Mouse (Mus musculus) inflammation-experienced regulatory T-cells (primary cell): ENCODE results near the gene Atp2b1. TPM values are rescaled to one million over a fixed set of nuclear protein-coding genes. Genes with fewer than 3 reads are reported as not detected.

Experiments used
- polyA plus RNA-seq, 2 experiments: library from polyadenylated mRNA; unstranded; fragments of 100-300 nt; shearing (Covaris generic); gene quantifications; one replicate each; pipeline ENCODE4 v1.2.1; 2017

Gene Atp2b1
- polyA plus RNA-seq = 100 to 1,000 TPM; 162 to 186 TPM

GRCm38 (mm10) chr10:98913961-98914809 lies at the start of gene Atp2b1:
Gene Atp2b1 (plus strand): TSS chr10:98914406.

Other genes with a start within 250 kb of the Atp2b1 start
- 10 to 100 TPM; 17.7 to 24.7 TPM for gene Poc1b, start 192.6 kb downstream of the Atp2b1 start, polyA plus RNA-seq
- 1 to 10 TPM; 4.5 to 7.2 TPM for gene Galnt4, start 193.8 kb downstream of the Atp2b1 start, polyA plus RNA-seq
- 1 to 10 TPM in 1 of 2 experiments, under 1 TPM in 1; 0.68 to 2.0 TPM for gene Phxr2, start 211.9 kb downstream of the Atp2b1 start, polyA plus RNA-seq